In genomic region chr2:160044591-160044990, GRCm38 (mm10) we compare ENCODE assay signal across 24 mouse cellular contexts.
A peak's percentile ranks its signal among the peaks of the same experiment; 100 is the strongest.
DNase-seq lines count a peak whose midpoint lies in the region; ATAC-seq and TF ChIP-seq lines count a peak whose summit lies in the region.
"Had no signal": no experiment of that assay in that cellular context is flagged by ENCODE, and none has a peak within 500 bp of the region (broad histone marks: within the 10 kb centered on the region; RNA-seq: fewer than 3 reads in every experiment).

No protein-coding gene starts in this region.

- ATAC-seq in heart, embryonic 11.5 days (replicated peaks; ENCODE audit: insufficient number of reproducible peaks, low FRiP score, low TSS enrichment): no peak
- no peak for ATAC-seq in heart, postnatal 0 days (ENCODE audit: insufficient read depth, low read depth)
- ATAC-seq: forebrain, postnatal 0 days had no signal

- H3K27me3 ChIP-seq in heart, adult 2 months (ENCODE audit: control insufficient read depth, insufficient read depth, low read length): no peaks in the 10 kb centered on the region
- H3K27me3 ChIP-seq in heart, embryonic 11.5 days (ENCODE audit: control insufficient read depth, insufficient read depth, low read length): no peaks in the 10 kb centered on the region
- H3K27me3 ChIP-seq in heart, postnatal 0 days (ENCODE audit: control insufficient read depth, insufficient read depth, low read length): no peaks in the 10 kb centered on the region
- H3K27me3 ChIP-seq: embryonic facial prominence, embryonic 12.5 days; hindbrain, embryonic 13.5 days; limb, embryonic 12.5 days; liver, embryonic 13.5 days; megakaryocyte, embryonic 14.5 days had no signal

- TF ChIP-seq POLR2A in heart, adult 2 months (IDR thresholded peaks at IDR 0.05; ENCODE audit: insufficient read depth, low read depth, low read length): no peak

- DNase-seq in heart, adult 2 months: peak in 1 of 2 experiments; percentile 30
- peak; percentile 56 for DNase-seq in layer of hippocampus, adult 9-11 months
- no peak for DNase-seq in layer of hippocampus, adult 8-10 months (ENCODE audit: low spot score in 2 of 2)
- no peak for DNase-seq in heart, postnatal 0 days (ENCODE audit: low spot score)
- DNase-seq in spleen, postnatal 10 days (ENCODE audit: low spot score in 2 of 2): no peak
- no peak for DNase-seq in kidney, adult 8-10 months
- DNase-seq: adrenal gland, adult 8-10 months; cerebellum, adult 2 months; cerebellum, postnatal 25 days; forebrain, postnatal 0 days; kidney, adult 2 months; kidney, postnatal 10 days; liver, embryonic 13.5 days; lung, embryonic 14.5 days; midbrain, embryonic 14.5 days; retina, postnatal 1 day; thymus, postnatal 25 days had no signal

- H3K4me1 ChIP-seq in heart, adult 2 months (ENCODE audit: control insufficient read depth, insufficient read depth, low read length): peaks cover 1% of the 10 kb centered on the region; the same call in 1 of the 2 replicates
- no peaks in the 10 kb centered on the region for H3K4me1 ChIP-seq in heart, embryonic 11.5 days (ENCODE audit: control insufficient read depth, insufficient read depth, low read length)
- H3K4me1 ChIP-seq in heart, postnatal 0 days (ENCODE audit: control insufficient read depth, insufficient read depth): no peaks in the 10 kb centered on the region
- H3K4me1 ChIP-seq: embryonic facial prominence, embryonic 12.5 days; liver, embryonic 13.5 days; megakaryocyte, embryonic 14.5 days; neural tube, embryonic 13.5 days had no signal

- H3K9me3 ChIP-seq in heart, embryonic 11.5 days (replicated peaks; ENCODE audit: control insufficient read depth, low read length): no peaks in the 10 kb centered on the region
- H3K9me3 ChIP-seq in heart, postnatal 0 days (replicated peaks; ENCODE audit: control insufficient read depth, low read length): no peaks in the 10 kb centered on the region
- H3K9me3 ChIP-seq: embryonic facial prominence, embryonic 12.5 days; hindbrain, embryonic 13.5 days; limb, embryonic 12.5 days; liver, embryonic 13.5 days; neural tube, embryonic 13.5 days had no signal

- no peak for TF ChIP-seq EP300 in heart, adult 2 months (IDR thresholded peaks at IDR 0.05; ENCODE audit: insufficient read depth, low read depth, low read length)
- TF ChIP-seq EP300 in heart, postnatal 0 days (IDR thresholded peaks at IDR 0.05; ENCODE audit: low read depth): no peak

- H3K4me3 ChIP-seq in heart, adult 2 months: no peak overlapping the region
- no peak overlapping the region for H3K4me3 ChIP-seq in heart, embryonic 11.5 days (ENCODE audit: low read depth, low read length)
- H3K4me3 ChIP-seq in heart, postnatal 0 days (ENCODE audit: low read depth, low read length): no peak overlapping the region
- H3K4me3 ChIP-seq: embryonic facial prominence, embryonic 12.5 days; hindbrain, embryonic 13.5 days; limb, embryonic 12.5 days; liver, embryonic 13.5 days; megakaryocyte, embryonic 14.5 days; myocyte; neural tube, embryonic 13.5 days had no signal

- no peak overlapping the region for H3K9ac ChIP-seq in heart, adult 2 months (ENCODE audit: low read depth, low read length)
- H3K9ac ChIP-seq in heart, embryonic 11.5 days (ENCODE audit: low read depth, low read length): no peak overlapping the region
- H3K9ac ChIP-seq in heart, postnatal 0 days (replicated peaks; ENCODE audit: low read depth, low read length): no peak overlapping the region
- H3K9ac ChIP-seq: embryonic facial prominence, embryonic 12.5 days; forebrain, postnatal 0 days; hindbrain, embryonic 13.5 days; limb, embryonic 12.5 days; liver, embryonic 13.5 days; lung, embryonic 14.5 days; neural tube, embryonic 13.5 days had no signal

- no peaks in the 10 kb centered on the region for H3K79me2 ChIP-seq in heart, adult 2 months (replicated peaks; ENCODE audit: control insufficient read depth, insufficient read depth, low read length)

- WGBS in heart, adult 2 months: 51% methylated on average over 4 of the region's 4 CpGs
- 53% methylated on average over 4 of the region's 4 CpGs for WGBS in heart, embryonic 11.5 days (ENCODE audit: insufficient replicate concordance)
- WGBS in heart, postnatal 0 days: 61% methylated on average over 4 of the region's 4 CpGs

- TF ChIP-seq CTCF in heart, adult 2 months (IDR thresholded peaks at IDR 0.05): no peak
- no peak for TF ChIP-seq CTCF in heart, postnatal 0 days (IDR thresholded peaks at IDR 0.05; ENCODE audit: low read depth)

- intact Hi-C loops in heart, adult 2 months (cut with DNase I): no loop called here

- H3K36me3 ChIP-seq in heart, adult 2 months (ENCODE audit: control insufficient read depth, insufficient read depth, low read length): no peaks in the 10 kb centered on the region
- H3K36me3 ChIP-seq in heart, embryonic 11.5 days (ENCODE audit: control insufficient read depth, insufficient read depth, low read length): no peaks in the 10 kb centered on the region
- H3K36me3 ChIP-seq in heart, postnatal 0 days (replicated peaks; ENCODE audit: control insufficient read depth, insufficient read depth, low read length): no peaks in the 10 kb centered on the region
- H3K36me3 ChIP-seq: embryonic facial prominence, embryonic 12.5 days; hindbrain, embryonic 13.5 days; limb, embryonic 12.5 days; liver, embryonic 13.5 days; neural tube, embryonic 13.5 days had no signal

- H3K27ac ChIP-seq in heart, adult 2 months: peak overlapping the region; percentile 43; the same call in 1 of the 2 replicates
- no peak overlapping the region for H3K27ac ChIP-seq in heart, embryonic 11.5 days (ENCODE audit: low read depth, low read length)
- peak overlapping the region; percentile 58 for H3K27ac ChIP-seq in heart, postnatal 0 days (ENCODE audit: low read depth)
- H3K27ac ChIP-seq: embryonic facial prominence, embryonic 12.5 days; hindbrain, embryonic 13.5 days; limb, embryonic 12.5 days; liver, embryonic 13.5 days; neural tube, embryonic 13.5 days had no signal

- H3K4me2 ChIP-seq in heart, embryonic 11.5 days: no peak overlapping the region
- no peak overlapping the region for H3K4me2 ChIP-seq in heart, postnatal 0 days (ENCODE audit: low read depth, low read length)
- H3K4me2 ChIP-seq: embryonic facial prominence, embryonic 12.5 days; hindbrain, embryonic 13.5 days; limb, embryonic 12.5 days; liver, embryonic 13.5 days; lung, embryonic 14.5 days; neural tube, embryonic 13.5 days had no signal
